Mouse (Mus musculus) bone marrow macrophage, adult 2 months (primary cell): ENCODE results near the gene Hoxc4.

Experiments used
- CTCF ChIP-seq: IDR thresholded peaks from 2 replicates; pipeline ENCODE4 v1.5.1; 2012; ENCODE audit warnings: low read depth, mild to moderate bottlenecking, low read length, moderate library complexity
- POLR2A ChIP-seq: IDR thresholded peaks from 2 replicates; pipeline ENCODE4 v1.6.1; 2012; ENCODE audit warnings: mild to moderate bottlenecking, low read depth, low read length, borderline replicate concordance

DNA sequence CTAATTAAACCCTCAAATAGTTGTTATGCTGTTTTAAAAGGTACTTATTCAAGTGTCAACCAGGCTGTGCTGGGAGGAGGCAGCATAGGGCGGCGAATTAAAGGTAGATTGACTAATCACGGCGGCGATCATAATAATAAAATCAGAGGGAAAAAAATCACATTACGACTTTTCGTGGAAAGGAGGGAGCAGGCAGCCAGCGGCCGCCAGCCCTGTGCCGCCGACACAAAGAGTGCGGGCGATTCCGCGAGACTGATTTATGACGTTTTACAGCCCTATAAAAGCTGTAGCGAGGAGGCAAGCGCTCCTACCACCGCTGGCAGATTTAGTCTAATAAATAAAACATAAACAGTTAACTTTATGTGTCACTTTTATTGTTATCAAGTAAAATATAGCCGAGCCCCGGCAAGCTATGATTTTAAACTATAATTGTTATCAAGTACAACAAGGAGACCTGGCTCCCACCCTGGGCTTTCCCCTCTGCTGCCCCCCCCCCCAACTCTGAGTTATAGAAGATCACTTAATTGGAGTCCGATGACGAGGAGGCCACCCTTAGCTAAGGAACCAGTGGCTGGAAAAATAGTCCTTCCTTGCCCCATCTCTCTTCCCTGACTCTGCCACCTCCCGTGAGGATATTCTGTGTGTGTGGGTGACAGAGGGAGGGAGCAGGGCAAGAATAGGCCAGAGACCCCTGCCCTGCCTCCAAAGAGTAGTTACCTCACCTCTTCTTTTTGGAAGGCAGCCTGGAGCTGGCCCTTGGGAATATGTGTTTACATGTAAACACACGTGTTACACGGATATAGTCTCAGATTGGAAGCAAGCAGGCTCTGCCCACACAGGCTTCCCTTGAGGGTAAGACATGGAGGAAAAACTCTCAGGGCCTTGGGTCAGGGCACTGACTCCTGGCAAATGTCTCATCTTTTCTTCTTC lies 14.2 kb downstream of the Hoxc4 start:
- TF ChIP-seq CTCF (no peak), POLR2A (no peak)
